Mouse (Mus musculus): Measurements from ENCODE around the gene Manba. TPM values are rescaled to one million over a fixed set of nuclear protein-coding genes. Genes with fewer than 3 reads are reported as not detected.

Manba gene
- polyA plus RNA-seq, 1 experiment from 2014 or later = 2.8 TPM

DNA sequence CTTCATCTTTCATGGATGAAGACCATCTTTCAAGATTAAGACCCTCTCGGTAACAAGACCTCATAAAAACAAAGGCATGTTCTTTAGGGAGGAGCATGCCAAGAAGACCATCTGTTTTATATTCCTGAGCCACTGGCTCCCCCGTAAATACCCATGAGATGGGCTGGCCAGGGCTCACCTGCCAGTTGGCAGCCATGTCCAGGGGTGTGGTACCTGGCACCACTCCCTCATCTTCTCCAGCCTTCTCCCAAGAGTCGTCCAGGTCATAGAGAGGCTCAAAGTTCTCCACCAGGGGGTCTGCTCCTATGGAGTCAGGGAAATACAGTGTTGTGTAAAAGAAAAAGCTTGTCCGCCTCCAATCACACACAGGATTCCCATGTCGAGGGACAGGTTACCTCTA, 106.0 kb downstream of the Manba start:
- no peak overlapping the region for H3K9ac ChIP-seq
- peaks cover 54% of the 10 kb centered on the region for H3K36me3 ChIP-seq (ENCODE audit: poor library complexity, severe bottlenecking)
- H3K27me3 ChIP-seq = no peaks in the 10 kb centered on the region
- H3K4me1 ChIP-seq = no peaks in the 10 kb centered on the region
- 79% methylated on average over 5 of the region's 5 CpGs for WGBS
- no peak for ATAC-seq
- H3K9me3 ChIP-seq (replicated peaks) = no peaks in the 10 kb centered on the region
- no peak overlapping the region for H3K27ac ChIP-seq
- H3K4me2 ChIP-seq = no peak overlapping the region
- no peak overlapping the region for H3K4me3 ChIP-seq

DNA sequence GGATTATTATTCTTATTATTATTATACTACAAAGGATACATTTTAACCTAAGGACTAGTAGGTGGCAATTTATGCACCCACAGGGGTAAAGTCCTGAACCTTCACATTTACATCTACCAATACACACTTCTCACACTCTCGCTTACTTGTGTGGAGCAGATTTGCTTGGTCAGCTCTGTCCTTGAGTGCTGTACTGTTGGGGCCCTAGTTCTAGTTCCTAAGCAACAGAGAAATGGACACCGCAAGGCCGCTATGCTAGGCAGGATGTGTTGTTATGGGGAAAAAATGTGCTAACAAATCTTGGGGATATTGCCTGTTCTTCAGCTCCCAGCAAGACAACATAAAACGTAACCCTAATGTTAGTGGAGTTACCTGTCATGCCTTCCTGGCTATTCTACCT, 106.6 kb downstream of the Manba start:
- no peaks in the 10 kb centered on the region for H3K9me3 ChIP-seq (replicated peaks)
- H3K27ac ChIP-seq = 0 out of 2 replicates have a peak overlapping the region, but pooled peaks have one; percentile 12
- H3K36me3 ChIP-seq (ENCODE audit: poor library complexity, severe bottlenecking) = peaks cover 54% of the 10 kb centered on the region
- no peaks in the 10 kb centered on the region for H3K4me1 ChIP-seq
- no peaks in the 10 kb centered on the region for H3K27me3 ChIP-seq
- no peak overlapping the region for H3K9ac ChIP-seq
- no peak for ATAC-seq
- H3K4me2 ChIP-seq = no peak overlapping the region
- 77% methylated on average over 4 of the region's 4 CpGs for WGBS
- H3K4me3 ChIP-seq = no peak overlapping the region

DNA sequence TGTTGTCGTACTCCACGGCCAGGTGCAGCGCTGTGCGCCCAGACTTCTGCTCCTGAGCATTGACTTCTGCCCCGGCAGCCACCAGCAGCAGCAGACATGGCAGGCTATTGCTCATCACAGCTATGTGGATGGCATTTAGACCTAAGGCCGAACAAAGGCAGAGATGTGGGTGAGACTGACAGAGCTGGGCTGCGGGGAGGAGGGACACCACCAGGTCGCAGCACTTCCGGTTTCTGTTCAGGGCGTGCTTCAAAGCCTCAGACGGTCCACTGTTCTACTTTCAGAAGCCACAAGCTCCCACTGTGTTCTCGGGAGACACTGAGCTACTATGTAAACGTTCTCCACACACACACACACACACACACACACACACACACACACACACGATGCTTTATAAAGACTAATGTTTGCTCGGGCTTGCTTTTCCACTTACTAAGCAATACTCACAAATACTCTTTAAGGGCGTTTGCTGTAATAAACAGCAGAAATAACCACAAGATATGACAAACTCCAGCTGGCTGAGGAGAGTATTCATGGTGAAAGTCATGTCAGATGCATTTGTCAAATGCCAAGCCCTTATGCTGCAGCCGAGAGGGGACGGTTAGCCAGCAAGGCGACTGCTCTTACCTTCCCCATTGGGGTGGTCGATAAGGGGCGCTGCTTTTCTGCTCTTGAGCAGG, 109.0 kb downstream of the Manba start:
- Histone ChIP-seq H3K9me3 (replicated peaks) (no peaks in the 10 kb centered on the region), H3K4me2 (no peak overlapping the region), H3K27me3 (no peaks in the 10 kb centered on the region), H3K27ac (no peak overlapping the region), H3K4me1 (no peaks in the 10 kb centered on the region), H3K36me3 (ENCODE audit: poor library complexity, severe bottlenecking) (peaks cover 39% of the 10 kb centered on the region), H3K9ac (no peak overlapping the region), H3K4me3 (no peak overlapping the region)
- 83% methylated on average over 21 of the region's 21 CpGs for WGBS
- no peak for ATAC-seq

DNA sequence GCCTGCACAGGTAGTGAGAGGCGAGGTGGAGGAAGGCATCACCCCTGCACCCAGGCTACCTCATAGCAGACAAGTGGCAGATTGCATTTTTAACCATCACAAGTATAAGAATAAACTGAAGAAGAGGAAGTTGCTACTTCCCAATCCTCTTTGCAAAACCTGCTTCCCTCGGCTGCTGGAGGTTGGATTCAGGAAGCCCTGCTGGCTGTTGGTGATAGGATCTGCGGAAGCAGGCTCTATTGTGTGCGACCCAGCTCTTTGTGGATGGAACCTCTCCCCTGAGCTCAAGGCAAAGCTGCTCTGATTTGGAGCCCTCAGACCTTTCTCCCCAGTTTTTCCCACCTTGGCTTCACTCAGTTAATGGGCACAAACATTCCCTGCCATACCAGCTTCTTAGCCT, 111.6 kb downstream of the Manba start:
- 46% methylated on average over 4 of the region's 4 CpGs for whole genome bisulfite sequencing
- Histone ChIP-seq H3K36me3 (ENCODE audit: poor library complexity, severe bottlenecking) (peaks cover 37% of the 10 kb centered on the region), H3K27ac (no peak overlapping the region), H3K4me1 (no peaks in the 10 kb centered on the region), H3K27me3 (no peaks in the 10 kb centered on the region), H3K4me3 (no peak overlapping the region), H3K4me2 (no peak overlapping the region), H3K9me3 (replicated peaks) (no peaks in the 10 kb centered on the region), H3K9ac (no peak overlapping the region)
- ATAC-seq = no peak

DNA sequence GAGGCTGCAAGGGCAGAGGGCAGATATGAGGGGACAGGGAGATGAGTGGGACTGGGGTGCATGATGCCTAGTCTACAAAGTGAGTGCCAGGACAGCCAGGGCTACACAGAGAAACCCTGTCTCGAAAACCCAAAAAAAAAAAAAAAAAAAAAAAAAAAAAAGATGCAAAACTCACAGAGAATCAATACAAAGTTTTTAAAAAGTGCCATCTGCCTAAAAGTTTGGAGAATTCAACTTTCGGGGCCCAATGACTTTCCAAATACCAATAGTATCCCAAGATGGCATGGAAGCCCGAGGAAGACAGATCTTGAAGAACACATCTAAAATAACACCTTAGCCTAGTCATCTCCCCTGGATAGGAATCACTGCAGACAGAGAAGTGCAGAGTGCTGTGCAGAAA, 112.9 kb downstream of the Manba start:
- ATAC-seq = no peak
- Histone ChIP-seq H3K4me3 (no peak overlapping the region), H3K9ac (no peak overlapping the region), H3K4me2 (no peak overlapping the region), H3K27me3 (no peaks in the 10 kb centered on the region), H3K4me1 (no peaks in the 10 kb centered on the region), H3K9me3 (replicated peaks) (no peaks in the 10 kb centered on the region), H3K27ac (no peak overlapping the region), H3K36me3 (ENCODE audit: poor library complexity, severe bottlenecking) (peaks cover 39% of the 10 kb centered on the region)
- whole genome bisulfite sequencing = 89% methylated on average over 3 of the region's 3 CpGs

DNA sequence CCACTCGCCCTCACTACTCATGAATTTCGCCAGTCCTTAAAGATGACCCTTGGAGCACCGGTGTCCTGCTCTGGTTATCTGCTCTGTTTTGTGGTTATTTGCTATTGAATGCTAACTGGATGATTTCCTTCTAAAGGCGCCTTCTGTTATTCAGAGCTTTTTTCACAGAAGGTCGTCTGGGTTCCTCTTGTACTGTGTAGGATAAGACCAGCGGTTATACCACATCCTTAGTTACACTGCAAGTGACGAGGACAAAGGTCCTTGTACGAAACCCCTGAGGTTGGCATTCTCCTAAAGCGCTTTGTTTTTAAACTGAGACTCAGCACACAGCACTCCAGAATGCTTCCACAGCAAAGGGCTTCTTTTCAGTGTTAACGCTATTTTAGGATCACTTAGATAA, 117.3 kb downstream of the Manba start:
- Histone ChIP-seq H3K9ac (no peak overlapping the region), H3K4me3 (no peak overlapping the region), H3K4me1 (no peaks in the 10 kb centered on the region), H3K9me3 (replicated peaks) (no peaks in the 10 kb centered on the region), H3K27me3 (no peaks in the 10 kb centered on the region), H3K36me3 (ENCODE audit: poor library complexity, severe bottlenecking) (peaks cover 42% of the 10 kb centered on the region), H3K4me2 (no peak overlapping the region), H3K27ac (no peak overlapping the region)
- ATAC-seq = no peak
- WGBS = 76% methylated on average over 10 of the region's 10 CpGs

DNA sequence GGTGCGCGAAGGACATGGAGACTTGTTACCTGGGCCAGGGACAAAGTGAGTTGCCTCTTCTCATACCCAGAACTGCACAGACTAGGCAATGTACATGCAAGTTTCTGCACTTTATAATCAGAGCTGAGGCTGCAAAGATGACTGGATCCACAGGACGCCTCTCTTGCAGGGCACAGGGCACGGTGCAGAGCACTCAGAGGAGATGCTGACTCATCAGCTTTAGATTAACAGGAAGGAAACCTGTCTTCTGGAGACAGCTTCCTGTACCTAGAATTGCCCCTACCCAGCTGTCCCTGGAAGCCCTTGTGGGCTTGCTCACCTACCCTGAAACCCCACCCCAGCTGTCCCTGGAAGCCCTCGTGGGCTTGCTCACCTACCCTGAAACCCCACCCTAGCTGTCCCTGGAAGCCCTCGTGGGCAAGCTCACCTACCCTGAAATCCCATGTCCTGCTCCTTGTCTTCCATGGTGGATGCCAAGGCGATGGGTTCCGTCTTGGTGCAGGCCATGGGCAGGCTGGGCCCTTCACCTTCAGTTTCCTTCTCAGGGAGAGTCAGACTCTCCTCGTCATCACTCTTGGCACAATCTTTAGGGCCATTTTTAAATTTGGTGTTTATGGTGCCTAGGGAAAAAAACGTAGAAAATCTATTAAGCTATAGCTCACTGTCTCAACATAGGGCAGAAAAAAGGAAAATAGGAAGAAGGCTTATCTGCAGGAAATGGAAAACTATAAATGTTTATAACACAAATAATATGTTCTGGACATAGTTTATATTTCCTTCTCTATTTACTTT, 119.4 kb downstream of the Manba start:
- Histone ChIP-seq H3K27ac (no peak overlapping the region), H3K9me3 (replicated peaks) (no peaks in the 10 kb centered on the region), H3K4me3 (no peak overlapping the region), H3K36me3 (ENCODE audit: poor library complexity, severe bottlenecking) (peaks cover 48% of the 10 kb centered on the region), H3K4me1 (no peaks in the 10 kb centered on the region), H3K9ac (no peak overlapping the region), H3K4me2 (no peak overlapping the region), H3K27me3 (no peaks in the 10 kb centered on the region)
- no peak for ATAC-seq
- WGBS = 92% methylated on average over 10 of the region's 10 CpGs

DNA sequence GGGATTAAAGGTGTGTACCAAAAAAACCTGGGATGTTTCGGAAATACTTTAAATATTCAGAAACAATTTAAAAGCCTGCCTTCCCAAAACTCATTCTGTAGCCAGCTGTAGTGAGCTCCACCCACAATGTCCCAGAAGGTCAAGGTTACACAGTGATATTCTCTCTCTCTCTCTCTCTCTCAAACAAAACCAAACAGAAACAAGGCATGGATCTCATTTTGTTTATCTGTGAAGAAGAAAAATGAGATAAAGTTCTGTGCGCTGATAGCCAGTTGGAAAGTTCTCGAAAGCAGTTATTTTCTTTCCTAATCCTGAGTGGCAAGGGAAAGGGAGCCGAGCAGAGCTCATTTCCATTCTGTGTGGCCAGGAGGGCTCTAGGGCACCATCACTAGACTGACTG, 120.1 kb downstream of the Manba start:
- H3K4me3 ChIP-seq = no peak overlapping the region
- no peaks in the 10 kb centered on the region for H3K4me1 ChIP-seq
- ATAC-seq = no peak
- H3K9me3 ChIP-seq (replicated peaks) = no peaks in the 10 kb centered on the region
- H3K27me3 ChIP-seq = no peaks in the 10 kb centered on the region
- H3K9ac ChIP-seq = no peak overlapping the region
- H3K27ac ChIP-seq = no peak overlapping the region
- WGBS = 85% methylated on average over 4 of the region's 4 CpGs
- peaks cover 44% of the 10 kb centered on the region for H3K36me3 ChIP-seq (ENCODE audit: poor library complexity, severe bottlenecking)
- no peak overlapping the region for H3K4me2 ChIP-seq

DNA sequence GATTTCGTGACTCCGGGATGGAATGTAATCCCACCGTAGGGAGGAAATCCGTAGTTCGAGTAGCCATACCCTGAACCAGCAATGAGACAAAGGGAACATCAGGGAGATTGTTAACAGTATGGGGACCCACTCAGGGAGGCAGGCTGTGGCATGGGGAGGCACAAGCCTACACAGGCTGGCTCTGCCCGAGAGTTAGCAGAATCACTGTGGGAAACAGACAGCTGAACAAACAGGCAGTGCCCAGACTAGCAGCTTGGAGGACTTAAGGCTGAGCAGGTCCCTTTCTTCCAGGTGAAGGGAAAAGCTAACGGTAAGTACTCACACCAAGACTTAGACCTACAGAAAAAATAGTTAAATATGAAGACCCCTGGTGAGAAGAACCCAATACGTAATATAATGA, 121.2 kb downstream of the Manba start:
- Histone ChIP-seq H3K4me2 (no peak overlapping the region), H3K9ac (no peak overlapping the region), H3K27ac (no peak overlapping the region), H3K27me3 (no peaks in the 10 kb centered on the region), H3K9me3 (replicated peaks) (no peaks in the 10 kb centered on the region), H3K4me3 (no peak overlapping the region), H3K36me3 (ENCODE audit: poor library complexity, severe bottlenecking) (peaks cover 44% of the 10 kb centered on the region), H3K4me1 (no peaks in the 10 kb centered on the region)
- WGBS = 90% methylated on average over 8 of the region's 8 CpGs
- no peak for ATAC-seq

DNA sequence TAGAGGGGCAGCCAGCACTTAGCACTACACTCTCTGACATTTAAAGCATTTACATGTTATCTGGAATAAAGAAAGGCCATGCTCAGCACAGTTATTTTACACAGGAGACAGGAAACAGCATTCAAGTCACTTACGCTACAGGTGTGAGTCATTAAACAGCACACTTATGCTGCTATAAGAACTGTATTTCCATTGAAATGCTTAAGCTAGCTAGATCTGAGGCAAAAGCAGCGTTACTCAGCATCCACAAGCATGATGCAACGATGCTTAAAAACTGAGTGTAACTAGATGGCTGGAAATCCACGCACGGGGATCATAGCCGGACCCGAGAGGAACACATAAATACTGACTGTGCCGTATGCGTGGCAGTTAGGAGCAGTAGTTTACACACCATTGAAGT, 121.6 kb downstream of the Manba start:
- no peak overlapping the region for H3K4me2 ChIP-seq
- no peaks in the 10 kb centered on the region for H3K27me3 ChIP-seq
- no peak overlapping the region for H3K9ac ChIP-seq
- 96% methylated on average over 9 of the region's 9 CpGs for WGBS
- H3K36me3 ChIP-seq (ENCODE audit: poor library complexity, severe bottlenecking) = peaks cover 44% of the 10 kb centered on the region
- no peak overlapping the region for H3K4me3 ChIP-seq
- no peak overlapping the region for H3K27ac ChIP-seq
- ATAC-seq = no peak
- no peaks in the 10 kb centered on the region for H3K9me3 ChIP-seq (replicated peaks)
- no peaks in the 10 kb centered on the region for H3K4me1 ChIP-seq

DNA sequence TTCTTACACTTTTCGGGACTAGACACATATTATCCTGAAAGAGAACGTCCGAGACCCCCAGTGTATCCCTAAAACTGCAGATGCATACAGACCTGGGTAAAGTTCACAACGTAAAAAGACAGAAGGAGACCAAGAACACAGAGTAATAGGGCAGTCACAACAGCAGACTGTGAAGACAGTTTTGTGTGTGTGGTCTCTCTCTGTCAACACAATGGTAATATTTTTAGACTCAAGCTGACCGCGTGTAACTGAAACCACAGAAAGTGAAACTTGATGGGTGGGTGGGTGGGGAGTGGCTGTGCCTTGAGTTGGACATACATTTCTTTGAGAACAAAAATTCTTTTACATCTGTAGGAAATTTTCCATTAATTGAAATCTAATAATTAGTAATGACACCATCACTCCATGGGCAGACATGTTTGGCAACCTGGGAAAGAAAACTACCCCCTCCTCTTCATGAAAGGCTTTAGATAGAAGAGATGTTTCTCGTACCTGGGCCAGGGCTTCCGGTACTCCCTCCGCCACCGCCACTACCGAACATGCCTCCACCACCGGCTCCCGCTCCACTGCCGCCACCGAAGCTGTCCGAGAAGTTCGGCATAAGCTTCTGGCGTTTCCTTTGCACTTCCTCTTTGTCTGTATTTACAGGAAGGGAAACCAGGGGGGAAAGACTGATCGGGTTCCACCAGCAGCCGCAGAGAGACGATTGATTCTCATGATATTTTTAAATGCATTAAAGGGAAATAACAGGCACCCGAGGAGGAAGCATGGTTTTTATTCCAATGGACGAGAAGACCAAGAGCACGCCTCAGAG, 122.5 kb downstream of the Manba start:
- H3K4me2 ChIP-seq = no peak overlapping the region
- H3K9me3 ChIP-seq (replicated peaks) = no peaks in the 10 kb centered on the region
- H3K9ac ChIP-seq = no peak overlapping the region
- H3K27ac ChIP-seq = no peak overlapping the region
- no peaks in the 10 kb centered on the region for H3K4me1 ChIP-seq
- H3K4me3 ChIP-seq = no peak overlapping the region
- H3K36me3 ChIP-seq (ENCODE audit: poor library complexity, severe bottlenecking) = peaks cover 46% of the 10 kb centered on the region
- WGBS = 95% methylated on average over 24 of the region's 24 CpGs
- ATAC-seq = no peak
- no peaks in the 10 kb centered on the region for H3K27me3 ChIP-seq

DNA sequence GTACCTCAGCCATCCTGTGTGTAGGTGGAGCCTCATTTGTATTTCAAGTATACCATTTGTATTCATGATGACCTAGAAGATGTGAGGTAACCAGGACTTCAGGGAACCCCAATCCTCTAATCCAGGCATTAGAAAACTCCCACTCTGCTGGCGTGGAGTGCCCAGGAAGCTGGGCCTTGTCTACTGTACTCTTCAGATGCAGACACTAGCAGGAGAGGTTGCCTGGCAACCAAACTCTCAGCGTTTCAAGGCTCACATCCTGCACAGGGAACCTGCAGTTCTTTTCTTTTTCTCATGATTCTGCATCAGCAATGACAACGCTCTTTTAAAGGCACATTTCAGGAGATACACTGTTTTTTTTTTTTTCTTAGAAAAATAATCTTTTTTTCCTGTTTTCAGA, 124.8 kb downstream of the Manba start:
- no peaks in the 10 kb centered on the region for H3K4me1 ChIP-seq
- H3K27ac ChIP-seq = no peak overlapping the region
- H3K4me2 ChIP-seq = no peak overlapping the region
- no peak overlapping the region for H3K4me3 ChIP-seq
- ATAC-seq = peak; percentile 84
- H3K9ac ChIP-seq = no peak overlapping the region
- 37% methylated on average over 3 of the region's 3 CpGs for WGBS
- peaks cover 46% of the 10 kb centered on the region for H3K36me3 ChIP-seq (ENCODE audit: poor library complexity, severe bottlenecking)
- no peaks in the 10 kb centered on the region for H3K27me3 ChIP-seq
- no peaks in the 10 kb centered on the region for H3K9me3 ChIP-seq (replicated peaks)
